Mouse (Mus musculus): ENCODE measurements around the gene Snapc3.

GRCm38 (mm10) chr4:83417160-83417819, at the start of gene Snapc3:
- TF ChIP-seq CTCF (IDR thresholded peaks at IDR 0.05; ENCODE audit: borderline replicate concordance, extremely low read depth, insufficient read depth, insufficient read length) (no peak), POLR2A (IDR thresholded peaks at IDR 0.05; ENCODE audit: borderline replicate concordance, extremely low read depth, insufficient read depth, insufficient read length, poor library complexity, severe bottlenecking) (peak; percentile 72; the same call in 1 of the 2 replicates)
